Mouse (Mus musculus) cortical plate, adult 2 months (tissue): Measurements from ENCODE around the gene Gm13278. TPM values are rescaled to one million over a fixed set of nuclear protein-coding genes. Genes with fewer than 3 reads are reported as not detected.
"Not testable (repeated sequence)": the region's sequence is repeated elsewhere in the genome, so short reads cannot be mapped to it uniquely, and the experiment has no call there.

ENCODE experiments used
- H3K27ac ChIP-seq: fragments of 200-500 bp; 2 replicates; pipeline ENCODE4 v1.5.1; 2012; ENCODE audit warnings: low read length, control low read depth, inconsistent platforms; ENCODE audit not compliant: insufficient read depth
- H3K4me1 ChIP-seq: fragments of 200-500 bp; 2 replicates; pipeline ENCODE4 v1.6.1; 2011; ENCODE audit warnings: low read length; ENCODE audit not compliant: control insufficient read depth, insufficient read depth
- H3K4me3 ChIP-seq: fragments of 200-500 bp; 2 replicates; pipeline ENCODE4 v1.5.1; 2011; ENCODE audit warnings: mild to moderate bottlenecking, low read length, control low read depth; ENCODE audit not compliant: insufficient read depth
- CTCF ChIP-seq: fragments of 200-500 bp; IDR thresholded peaks from 2 replicates; pipeline ENCODE4 v1.5.1; 2011; ENCODE audit warnings: mild to moderate bottlenecking, control low read depth, low read length; ENCODE audit not compliant: insufficient read depth; ENCODE audit errors: extremely low read depth
- polyA plus RNA-seq: library from polyadenylated mRNA; depleted of rRNA; stranded (reverse); fragments of >200 nt; gene quantifications from 2 replicates; pipeline ENCODE4 v1.2.3, GENCODE M21; 2012

Gm13278 gene
- polyA plus RNA-seq, 1 experiment = not detected

DNA sequence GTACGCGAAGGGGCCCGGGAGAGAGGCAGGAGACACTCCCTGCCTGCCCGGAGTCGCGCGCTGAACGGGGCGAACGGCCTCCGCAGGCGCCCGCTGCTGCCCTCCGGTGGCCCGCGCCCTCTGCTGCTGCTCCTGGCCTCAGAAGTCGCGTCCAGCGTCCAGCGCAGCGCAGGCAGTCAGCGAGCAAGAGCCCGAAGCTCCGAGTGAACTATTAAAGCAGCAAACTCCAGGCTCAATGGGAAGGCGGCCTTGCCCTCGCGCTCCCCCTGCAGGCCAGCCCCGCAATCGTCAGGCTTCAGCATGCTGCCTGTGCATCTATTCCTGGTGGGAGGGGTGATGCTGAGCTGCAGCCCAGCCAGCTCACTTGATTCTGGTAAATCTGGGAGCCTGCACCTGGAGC, 14.7 kb upstream of the Gm13278 start, which contains the start of gene Gm13289:
Gene Gm13289 (plus strand): TSS at position 301 of the 400 bp plus-strand sequence.
- H3K4me1 ChIP-seq, H3K27ac ChIP-seq, H3K4me3 ChIP-seq: not testable (repeated sequence)

DNA sequence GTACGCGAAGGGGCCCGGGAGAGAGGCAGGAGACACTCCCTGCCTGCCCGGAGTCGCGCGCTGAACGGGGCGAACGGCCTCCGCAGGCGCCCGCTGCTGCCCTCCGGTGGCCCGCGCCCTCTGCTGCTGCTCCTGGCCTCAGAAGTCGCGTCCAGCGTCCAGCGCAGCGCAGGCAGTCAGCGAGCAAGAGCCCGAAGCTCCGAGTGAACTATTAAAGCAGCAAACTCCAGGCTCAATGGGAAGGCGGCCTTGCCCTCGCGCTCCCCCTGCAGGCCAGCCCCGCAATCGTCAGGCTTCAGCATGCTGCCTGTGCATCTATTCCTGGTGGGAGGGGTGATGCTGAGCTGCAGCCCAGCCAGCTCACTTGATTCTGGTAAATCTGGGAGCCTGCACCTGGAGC, 11.8 kb upstream of the Gm13278 start, which contains the start of gene Gm13272:
Gene Gm13272 (plus strand): TSS at position 301 of the 400 bp plus-strand sequence.
- not testable (repeated sequence) for H3K4me1 ChIP-seq, H3K27ac ChIP-seq

DNA sequence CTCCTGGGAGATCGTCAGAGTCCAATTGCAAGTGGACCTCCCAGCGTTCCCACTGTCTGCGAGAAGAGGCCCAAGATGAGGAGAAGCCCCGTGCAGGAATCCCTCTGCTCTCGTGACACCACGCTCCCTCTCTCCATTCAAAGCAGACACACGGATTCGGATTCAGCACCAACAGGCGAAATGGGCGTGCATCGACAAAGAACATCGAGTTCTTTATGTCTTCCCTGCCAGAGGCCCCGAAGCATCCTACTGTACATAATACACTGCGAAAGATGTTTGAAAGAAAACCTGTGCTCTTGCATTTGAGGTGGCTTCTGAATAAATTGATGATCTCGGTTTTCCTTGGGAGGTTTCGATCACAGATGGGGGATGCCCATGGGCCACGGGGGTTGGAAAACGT, 11.0 kb upstream of the Gm13278 start:
- not testable (repeated sequence) for H3K27ac ChIP-seq, H3K4me3 ChIP-seq, H3K4me1 ChIP-seq

More for the DNA sequence above, 11.8 kb upstream of the Gm13278 start, which contains the start of gene Gm13272:
- H3K4me3 ChIP-seq = not testable (repeated sequence)

DNA sequence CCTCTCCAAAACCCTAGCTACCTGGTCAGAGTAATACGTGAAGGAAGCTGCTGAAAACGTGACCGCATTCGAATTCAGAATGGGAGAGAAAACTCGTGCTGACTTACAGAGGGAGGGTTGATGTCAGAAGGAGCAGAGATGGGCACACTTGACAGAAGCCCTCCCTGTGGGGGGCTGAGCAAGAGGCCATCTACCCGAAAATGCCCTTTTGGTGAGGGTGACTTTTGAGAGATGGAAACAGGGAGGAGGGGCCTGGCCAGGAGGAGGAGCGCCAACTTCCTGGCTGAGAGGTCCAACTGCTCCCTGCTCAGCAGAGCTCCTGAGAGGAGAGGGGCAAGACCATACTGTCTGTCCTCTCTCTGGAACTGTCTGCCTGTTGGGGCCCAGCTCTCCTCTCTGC, 9.5 kb upstream of the Gm13278 start, which contains the start of gene Ifnz:
Gene Ifnz (plus strand): TSS at position 301 of the 400 bp plus-strand sequence.
- H3K4me1 ChIP-seq, H3K4me3 ChIP-seq, H3K27ac ChIP-seq: not testable (repeated sequence)

DNA sequence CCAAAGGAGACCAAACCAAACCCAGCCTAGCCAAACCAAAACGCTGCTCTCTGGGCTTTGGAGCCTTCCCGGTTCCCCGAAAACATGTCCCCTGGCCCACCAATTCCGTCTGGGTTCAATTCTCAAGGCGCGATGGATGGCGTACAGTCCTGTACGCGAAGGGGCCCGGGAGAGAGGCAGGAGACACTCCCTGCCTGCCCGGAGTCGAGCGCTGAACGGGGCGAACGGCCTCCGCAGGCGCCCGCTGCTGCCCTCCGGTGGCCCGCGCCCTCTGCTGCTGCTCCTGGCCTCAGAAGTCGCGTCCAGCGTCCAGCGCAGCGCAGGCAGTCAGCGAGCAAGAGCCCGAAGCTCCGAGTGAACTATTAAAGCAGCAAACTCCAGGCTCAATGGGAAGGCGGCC, 9.0 kb upstream of the Gm13278 start:
- H3K4me3 ChIP-seq, H3K27ac ChIP-seq, H3K4me1 ChIP-seq: not testable (repeated sequence)

DNA sequence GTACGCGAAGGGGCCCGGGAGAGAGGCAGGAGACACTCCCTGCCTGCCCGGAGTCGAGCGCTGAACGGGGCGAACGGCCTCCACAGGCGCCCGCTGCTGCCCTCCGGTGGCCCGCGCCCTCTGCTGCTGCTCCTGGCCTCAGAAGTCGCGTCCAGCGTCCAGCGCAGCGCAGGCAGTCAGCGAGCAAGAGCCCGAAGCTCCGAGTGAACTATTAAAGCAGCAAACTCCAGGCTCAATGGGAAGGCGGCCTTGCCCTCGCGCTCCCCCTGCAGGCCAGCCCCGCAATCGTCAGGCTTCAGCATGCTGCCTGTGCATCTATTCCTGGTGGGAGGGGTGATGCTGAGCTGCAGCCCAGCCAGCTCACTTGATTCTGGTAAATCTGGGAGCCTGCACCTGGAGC, 5.9 kb upstream of the Gm13278 start, which contains the start of gene Gm13276:
Gene Gm13276 (plus strand): TSS at position 301 of the 400 bp plus-strand sequence.
- not testable (repeated sequence) for H3K27ac ChIP-seq, H3K4me1 ChIP-seq, H3K4me3 ChIP-seq

DNA sequence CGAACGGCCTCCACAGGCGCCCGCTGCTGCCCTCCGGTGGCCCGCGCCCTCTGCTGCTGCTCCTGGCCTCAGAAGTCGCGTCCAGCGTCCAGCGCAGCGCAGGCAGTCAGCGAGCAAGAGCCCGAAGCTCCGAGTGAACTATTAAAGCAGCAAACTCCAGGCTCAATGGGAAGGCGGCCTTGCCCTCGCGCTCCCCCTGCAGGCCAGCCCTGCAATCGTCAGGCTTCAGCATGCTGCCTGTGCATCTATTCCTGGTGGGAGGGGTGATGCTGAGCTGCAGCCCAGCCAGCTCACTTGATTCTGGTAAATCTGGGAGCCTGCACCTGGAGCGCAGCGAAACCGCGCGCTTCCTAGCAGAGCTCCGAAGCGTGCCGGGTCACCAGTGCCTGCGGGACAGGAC, 2.9 kb upstream of the Gm13278 start, which contains the start of gene Gm13277:
Gene Gm13277 (plus strand): TSS at position 231 of the 400 bp plus-strand sequence.
- H3K4me1 ChIP-seq, H3K4me3 ChIP-seq, H3K27ac ChIP-seq: not testable (repeated sequence)
- peak; percentile 26; the same call in 1 of the 2 replicates for TF ChIP-seq CTCF

DNA sequence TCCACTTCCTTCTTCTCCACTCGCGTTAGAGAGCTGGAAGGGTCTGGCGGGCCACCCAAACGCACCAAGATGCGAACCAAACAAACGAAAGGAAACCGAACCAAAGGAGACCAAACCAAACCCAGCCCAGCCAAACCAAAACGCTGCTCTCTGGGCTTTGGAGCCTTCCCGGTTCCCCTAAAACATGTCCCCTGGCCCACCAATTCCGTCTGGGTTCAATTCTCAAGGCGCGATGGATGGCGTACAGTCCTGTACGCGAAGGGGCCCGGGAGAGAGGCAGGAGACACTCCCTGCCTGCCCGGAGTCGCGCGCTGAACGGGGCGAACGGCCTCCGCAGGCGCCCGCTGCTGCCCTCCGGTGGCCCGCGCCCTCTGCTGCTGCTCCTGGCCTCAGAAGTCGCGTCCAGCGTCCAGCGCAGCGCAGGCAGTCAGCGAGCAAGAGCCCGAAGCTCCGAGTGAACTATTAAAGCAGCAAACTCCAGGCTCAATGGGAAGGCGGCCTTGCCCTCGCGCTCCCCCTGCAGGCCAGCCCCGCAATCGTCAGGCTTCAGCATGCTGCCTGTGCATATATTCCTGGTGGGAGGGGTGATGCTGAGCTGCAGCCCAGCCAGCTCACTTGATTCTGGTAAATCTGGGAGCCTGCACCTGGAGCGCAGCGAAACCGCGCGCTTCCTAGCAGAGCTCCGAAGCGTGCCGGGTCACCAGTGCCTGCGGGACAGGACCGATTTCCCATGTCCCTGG, 2.8 kb downstream of the Gm13278 start, which contains the start of gene Gm13275:
Gene Gm13275 (plus strand): TSS at position 552 of the 740 bp plus-strand sequence.
- H3K4me3 ChIP-seq, H3K27ac ChIP-seq, H3K4me1 ChIP-seq: not testable (repeated sequence)
- TF ChIP-seq CTCF = 0 out of 2 replicates have a peak, but pooled peaks have one; percentile 4

DNA sequence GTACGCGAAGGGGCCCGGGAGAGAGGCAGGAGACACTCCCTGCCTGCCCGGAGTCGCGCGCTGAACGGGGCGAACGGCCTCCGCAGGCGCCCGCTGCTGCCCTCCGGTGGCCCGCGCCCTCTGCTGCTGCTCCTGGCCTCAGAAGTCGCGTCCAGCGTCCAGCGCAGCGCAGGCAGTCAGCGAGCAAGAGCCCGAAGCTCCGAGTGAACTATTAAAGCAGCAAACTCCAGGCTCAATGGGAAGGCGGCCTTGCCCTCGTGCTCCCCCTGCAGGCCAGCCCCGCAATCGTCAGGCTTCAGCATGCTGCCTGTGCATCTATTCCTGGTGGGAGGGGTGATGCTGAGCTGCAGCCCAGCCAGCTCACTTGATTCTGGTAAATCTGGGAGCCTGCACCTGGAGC, 5.7 kb downstream of the Gm13278 start, which contains the start of gene Gm13279:
Gene Gm13279 (plus strand): TSS at position 301 of the 400 bp plus-strand sequence.
- H3K27ac ChIP-seq, H3K4me1 ChIP-seq, H3K4me3 ChIP-seq: not testable (repeated sequence)

DNA sequence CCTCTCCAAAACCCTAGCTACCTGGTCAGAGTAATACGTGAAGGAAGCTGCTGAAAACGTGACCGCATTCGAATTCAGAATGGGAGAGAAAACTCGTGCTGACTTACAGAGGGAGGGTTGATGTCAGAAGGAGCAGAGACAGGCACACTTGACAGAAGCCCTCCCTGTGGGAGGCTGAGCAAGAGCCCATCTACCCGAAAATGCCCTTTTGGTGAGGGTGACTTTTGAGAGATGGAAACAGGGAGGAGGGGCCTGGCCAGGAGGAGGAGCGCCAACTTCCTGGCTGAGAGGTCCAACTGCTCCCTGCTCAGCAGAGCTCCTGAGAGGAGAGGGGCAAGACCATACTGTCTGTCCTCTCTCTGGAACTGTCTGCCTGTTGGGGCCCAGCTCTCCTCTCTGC, 8.0 kb downstream of the Gm13278 start, which contains the start of gene Gm13285:
Gene Gm13285 (plus strand): TSS at position 301 of the 400 bp plus-strand sequence.
- H3K4me3 ChIP-seq, H3K27ac ChIP-seq, H3K4me1 ChIP-seq: not testable (repeated sequence)

DNA sequence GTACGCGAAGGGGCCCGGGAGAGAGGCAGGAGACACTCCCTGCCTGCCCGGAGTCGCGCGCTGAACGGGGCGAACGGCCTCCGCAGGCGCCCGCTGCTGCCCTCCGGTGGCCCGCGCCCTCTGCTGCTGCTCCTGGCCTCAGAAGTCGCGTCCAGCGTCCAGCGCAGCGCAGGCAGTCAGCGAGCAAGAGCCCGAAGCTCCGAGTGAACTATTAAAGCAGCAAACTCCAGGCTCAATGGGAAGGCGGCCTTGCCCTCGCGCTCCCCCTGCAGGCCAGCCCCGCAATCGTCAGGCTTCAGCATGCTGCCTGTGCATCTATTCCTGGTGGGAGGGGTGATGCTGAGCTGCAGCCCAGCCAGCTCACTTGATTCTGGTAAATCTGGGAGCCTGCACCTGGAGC, 11.6 kb downstream of the Gm13278 start, which contains the start of gene Gm13287:
Gene Gm13287 (plus strand): TSS at position 301 of the 400 bp plus-strand sequence.
- H3K4me1 ChIP-seq, H3K27ac ChIP-seq, H3K4me3 ChIP-seq: not testable (repeated sequence)

DNA sequence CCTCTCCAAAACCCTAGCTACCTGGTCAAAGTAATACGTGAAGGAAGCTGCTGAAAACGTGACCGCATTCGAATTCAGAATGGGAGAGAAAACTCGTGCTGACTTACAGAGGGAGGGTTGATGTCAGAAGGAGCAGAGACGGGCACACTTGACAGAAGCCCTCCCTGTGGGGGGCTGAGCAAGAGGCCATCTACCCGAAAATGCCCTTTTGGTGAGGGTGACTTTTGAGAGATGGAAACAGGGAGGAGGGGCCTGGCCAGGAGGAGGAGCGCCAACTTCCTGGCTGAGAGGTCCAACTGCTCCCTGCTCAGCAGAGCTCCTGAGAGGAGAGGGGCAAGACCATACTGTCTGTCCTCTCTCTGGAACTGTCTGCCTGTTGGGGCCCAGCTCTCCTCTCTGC, 13.9 kb downstream of the Gm13278 start, which contains the start of gene Gm13288:
Gene Gm13288 (plus strand): TSS at position 301 of the 400 bp plus-strand sequence.
- not testable (repeated sequence) for H3K4me3 ChIP-seq, H3K27ac ChIP-seq, H3K4me1 ChIP-seq

DNA sequence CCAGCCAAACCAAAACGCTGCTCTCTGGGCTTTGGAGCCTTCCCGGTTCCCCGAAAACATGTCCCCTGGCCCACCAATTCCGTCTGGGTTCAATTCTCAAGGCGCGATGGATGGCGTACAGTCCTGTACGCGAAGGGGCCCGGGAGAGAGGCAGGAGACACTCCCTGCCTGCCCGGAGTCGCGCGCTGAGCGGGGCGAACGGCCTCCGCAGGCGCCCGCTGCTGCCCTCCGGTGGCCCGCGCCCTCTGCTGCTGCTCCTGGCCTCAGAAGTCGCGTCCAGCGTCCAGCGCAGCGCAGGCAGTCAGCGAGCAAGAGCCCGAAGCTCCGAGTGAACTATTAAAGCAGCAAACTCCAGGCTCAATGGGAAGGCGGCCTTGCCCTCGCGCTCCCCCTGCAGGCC, 14.4 kb downstream of the Gm13278 start:
- not testable (repeated sequence) for H3K4me3 ChIP-seq, H3K27ac ChIP-seq, H3K4me1 ChIP-seq
